Mouse (Mus musculus): Measurements from ENCODE around the gene Cnn1. TPM values are rescaled to one million over a fixed set of nuclear protein-coding genes. Genes with fewer than 3 reads are reported as not detected.

The Cnn1 gene
- polyA plus RNA-seq, 1 experiment from 2014 or later: 64.8 TPM

DNA sequence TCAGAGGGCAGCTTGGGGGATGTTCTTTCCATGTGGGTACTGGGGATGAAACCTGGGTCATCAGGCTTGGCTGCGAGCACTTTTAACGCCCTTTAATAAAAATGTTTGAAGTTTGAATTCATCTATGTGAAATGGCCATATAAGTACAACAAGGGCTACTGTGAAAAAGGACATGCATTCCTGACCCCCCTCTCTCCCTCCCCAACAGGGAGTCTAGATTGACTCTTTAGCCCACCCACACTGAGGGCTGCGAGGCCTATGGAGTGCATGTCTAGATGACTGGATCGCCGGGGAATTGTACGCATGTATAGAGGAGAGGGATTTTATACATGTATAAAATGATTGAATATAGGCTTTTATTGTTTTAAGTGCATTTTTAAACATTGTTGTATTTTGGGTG lies 13.0 kb upstream of the Cnn1 start:
- Histone ChIP-seq H3K9ac (replicated peaks; ENCODE audit: low read depth) (peak overlapping the region; percentile 68), H3K4me1 (ENCODE audit: insufficient read depth, low read depth, low read length) (no peaks in the 10 kb centered on the region), H3K36me3 (ENCODE audit: insufficient read depth, low read length) (no peaks in the 10 kb centered on the region), H3K9me3 (ENCODE audit: low read length) (no peaks in the 10 kb centered on the region), H3K27ac (ENCODE audit: low read length) (peak overlapping the region; percentile 78), H3K27me3 (replicated peaks; ENCODE audit: insufficient read depth, low read length) (no peaks in the 10 kb centered on the region), H3K4me2 (replicated peaks; ENCODE audit: low read depth, low read length) (peak overlapping the region; percentile 78), H3K4me3 (ENCODE audit: low read depth, low read length) (peak overlapping the region; percentile 75; the same call in 1 of the 2 replicates)
- DNase-seq (ENCODE audit: low spot score) (peak; percentile 45), ATAC-seq (no peak; the same call in 1 of the 2 replicates)
- 43% methylated on average over 6 of the region's 6 CpGs for WGBS
- TF ChIP-seq CTCF (IDR thresholded peaks at IDR 0.05): no peak
- no peak for TF ChIP-seq EP300 (IDR thresholded peaks at IDR 0.05)

DNA sequence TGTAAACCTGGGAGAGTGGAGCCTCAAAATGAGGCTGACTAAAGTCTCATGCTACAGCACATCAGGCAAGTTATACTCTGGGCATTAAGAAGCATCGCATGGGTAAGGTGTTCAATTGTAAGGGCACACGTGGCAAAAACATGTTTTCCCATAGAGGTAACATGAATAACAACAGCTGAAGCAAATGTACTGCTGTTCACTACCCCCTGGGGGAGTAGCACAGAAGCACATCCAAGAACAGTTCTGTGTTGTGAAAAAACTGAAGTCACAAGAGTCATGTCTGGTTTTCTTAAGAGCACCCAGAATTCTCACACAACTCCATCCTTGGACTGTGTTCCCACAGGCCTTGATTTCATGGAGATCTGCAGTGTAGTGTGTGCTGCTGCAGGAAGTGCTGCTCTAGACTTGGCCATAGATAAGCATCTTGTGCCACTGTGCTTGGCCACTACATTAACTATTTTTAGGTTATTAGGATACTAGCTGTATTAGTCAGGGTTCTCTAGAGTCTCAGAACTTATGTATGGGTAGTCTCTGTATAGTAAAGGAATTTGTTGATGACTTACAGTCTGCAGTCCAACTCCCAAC lies 11.9 kb upstream of the Cnn1 start:
- no peak overlapping the region for H3K4me3 ChIP-seq (ENCODE audit: low read depth, low read length)
- H3K36me3 ChIP-seq (ENCODE audit: insufficient read depth, low read length): no peaks in the 10 kb centered on the region
- H3K27me3 ChIP-seq (replicated peaks; ENCODE audit: insufficient read depth, low read length): no peaks in the 10 kb centered on the region
- no peak for DNase-seq (ENCODE audit: low spot score)
- 76% methylated on average over 2 of the region's 2 CpGs for WGBS
- no peaks in the 10 kb centered on the region for H3K4me1 ChIP-seq (ENCODE audit: insufficient read depth, low read depth, low read length)
- no peak overlapping the region for H3K27ac ChIP-seq (ENCODE audit: low read length)
- no peak for ATAC-seq
- H3K4me2 ChIP-seq (replicated peaks; ENCODE audit: low read depth, low read length): no peak overlapping the region
- TF ChIP-seq CTCF (IDR thresholded peaks at IDR 0.05) (no peak), EP300 (IDR thresholded peaks at IDR 0.05) (no peak)
- no peaks in the 10 kb centered on the region for H3K9me3 ChIP-seq (ENCODE audit: low read length)
- no peak overlapping the region for H3K9ac ChIP-seq (replicated peaks; ENCODE audit: low read depth)

DNA sequence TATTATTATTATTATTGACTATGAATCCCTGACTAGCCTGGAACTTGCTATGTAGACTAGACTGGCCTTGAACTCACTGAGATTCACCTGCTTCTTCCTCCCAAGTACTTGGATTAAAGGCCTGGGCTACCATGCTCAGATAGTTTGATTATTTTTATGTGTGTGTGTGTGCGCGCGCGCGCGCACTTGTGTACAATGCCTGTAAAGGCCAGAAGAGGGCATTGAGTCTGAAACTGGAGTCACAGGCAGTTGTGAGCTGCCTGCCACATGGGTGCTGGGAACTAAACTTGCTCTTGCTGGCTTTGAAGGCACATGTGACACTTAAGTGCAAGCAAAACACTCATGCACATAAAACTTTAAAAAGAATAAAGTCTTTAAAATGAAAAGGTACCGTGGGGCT lies 9.7 kb upstream of the Cnn1 start:
- Histone ChIP-seq H3K4me1 (ENCODE audit: insufficient read depth, low read depth, low read length) (no peaks in the 10 kb centered on the region), H3K36me3 (ENCODE audit: insufficient read depth, low read length) (no peaks in the 10 kb centered on the region), H3K9me3 (ENCODE audit: low read length) (no peaks in the 10 kb centered on the region), H3K4me2 (replicated peaks; ENCODE audit: low read depth, low read length) (no peak overlapping the region), H3K9ac (replicated peaks; ENCODE audit: low read depth) (no peak overlapping the region), H3K4me3 (ENCODE audit: low read depth, low read length) (no peak overlapping the region), H3K27me3 (replicated peaks; ENCODE audit: insufficient read depth, low read length) (no peaks in the 10 kb centered on the region), H3K27ac (ENCODE audit: low read length) (no peak overlapping the region)
- no peak for DNase-seq (ENCODE audit: low spot score)
- 97% methylated on average over 7 of the region's 7 CpGs for WGBS
- ATAC-seq: no peak
- TF ChIP-seq CTCF (IDR thresholded peaks at IDR 0.05) (no peak), EP300 (IDR thresholded peaks at IDR 0.05) (no peak)

DNA sequence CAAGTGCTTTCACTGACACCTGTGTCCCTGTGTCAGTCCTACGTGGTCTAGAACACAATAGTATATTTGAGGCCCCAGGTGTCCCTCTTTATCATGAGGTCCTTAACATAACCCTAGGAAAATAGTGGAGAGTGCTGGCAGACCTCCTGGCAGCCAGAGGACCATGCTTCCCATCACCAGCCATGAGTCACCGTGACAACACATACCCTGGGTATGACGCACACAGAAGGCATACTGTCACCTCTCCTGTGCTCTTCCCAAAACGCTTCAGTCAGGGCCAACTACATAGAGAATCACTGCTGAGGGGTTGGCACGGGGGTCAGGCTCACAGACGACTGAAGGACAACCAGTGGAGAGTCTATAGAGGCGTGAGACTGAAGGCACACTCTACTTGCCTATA lies 9.0 kb upstream of the Cnn1 start:
- H3K9me3 ChIP-seq (ENCODE audit: low read length): no peaks in the 10 kb centered on the region
- H3K4me3 ChIP-seq (ENCODE audit: low read depth, low read length): no peak overlapping the region
- no peak for TF ChIP-seq CTCF (IDR thresholded peaks at IDR 0.05)
- no peak for TF ChIP-seq EP300 (IDR thresholded peaks at IDR 0.05)
- no peaks in the 10 kb centered on the region for H3K36me3 ChIP-seq (ENCODE audit: insufficient read depth, low read length)
- H3K27ac ChIP-seq (ENCODE audit: low read length): no peak overlapping the region
- H3K9ac ChIP-seq (replicated peaks; ENCODE audit: low read depth): no peak overlapping the region
- H3K27me3 ChIP-seq (replicated peaks; ENCODE audit: insufficient read depth, low read length): 0 out of 2 replicates have a peak, but pooled peaks cover under 1% of the 10 kb centered on the region
- 73% methylated on average over 7 of the region's 7 CpGs for WGBS
- no peak for DNase-seq (ENCODE audit: low spot score)
- no peak for ATAC-seq
- no peaks in the 10 kb centered on the region for H3K4me1 ChIP-seq (ENCODE audit: insufficient read depth, low read depth, low read length)
- H3K4me2 ChIP-seq (replicated peaks; ENCODE audit: low read depth, low read length): no peak overlapping the region

GRCm38 (mm10) chr9:22092746-22093145 lies 6.3 kb upstream of the Cnn1 start:
- WGBS: 67% methylated on average over 6 of the region's 6 CpGs

DNA sequence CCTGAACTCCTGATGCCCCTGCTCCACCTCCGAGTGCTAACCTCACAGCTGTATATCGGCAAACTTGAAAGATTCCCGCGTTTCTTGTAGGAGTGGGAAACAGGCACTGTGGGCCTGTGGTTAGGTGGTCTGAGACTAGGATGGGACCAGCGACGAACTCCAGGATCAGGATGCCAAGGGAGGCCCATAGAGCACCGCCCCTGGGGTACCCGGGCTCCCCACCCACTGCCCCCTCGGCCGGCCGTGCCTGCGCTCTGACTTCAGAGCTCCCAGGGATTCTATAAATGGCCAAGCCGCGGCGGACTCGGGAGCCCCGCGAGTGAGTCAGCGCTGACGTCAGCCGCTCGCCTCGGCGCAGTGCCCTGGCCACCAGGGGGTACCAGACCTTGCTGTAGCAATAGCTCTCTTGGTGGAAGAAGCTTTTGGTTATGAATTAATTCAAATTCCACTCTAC lies 3.1 kb upstream of the Cnn1 start:
- ATAC-seq: peak; percentile 87
- Histone ChIP-seq H3K4me1 (ENCODE audit: insufficient read depth, low read depth, low read length) (peaks cover 3% of the 10 kb centered on the region; the same call in 1 of the 2 replicates), H3K9ac (replicated peaks; ENCODE audit: low read depth) (no peak overlapping the region), H3K27ac (ENCODE audit: low read length) (no peak overlapping the region), H3K9me3 (ENCODE audit: low read length) (no peaks in the 10 kb centered on the region), H3K36me3 (ENCODE audit: insufficient read depth, low read length) (no peaks in the 10 kb centered on the region), H3K4me3 (ENCODE audit: low read depth, low read length) (no peak overlapping the region; the same call in 1 of the 2 replicates), H3K4me2 (replicated peaks; ENCODE audit: low read depth, low read length) (peak overlapping the region; percentile 51), H3K27me3 (replicated peaks; ENCODE audit: insufficient read depth, low read length) (peaks cover 15% of the 10 kb centered on the region)
- 1% methylated on average over 24 of the region's 24 CpGs for WGBS
- DNase-seq (ENCODE audit: low spot score): peak; percentile 87
- TF ChIP-seq EP300 (IDR thresholded peaks at IDR 0.05) (no peak), CTCF (IDR thresholded peaks at IDR 0.05) (peak; percentile 85)

More at GRCm38 (mm10) chr9:22092746-22093145, 6.3 kb upstream of the Cnn1 start:
- Histone ChIP-seq H3K36me3 (ENCODE audit: insufficient read depth, low read length) (no peaks in the 10 kb centered on the region), H3K9ac (replicated peaks; ENCODE audit: low read depth) (no peak overlapping the region), H3K4me2 (replicated peaks; ENCODE audit: low read depth, low read length) (no peak overlapping the region), H3K9me3 (ENCODE audit: low read length) (no peaks in the 10 kb centered on the region), H3K27ac (ENCODE audit: low read length) (no peak overlapping the region), H3K27me3 (replicated peaks; ENCODE audit: insufficient read depth, low read length) (0 out of 2 replicates have a peak, but pooled peaks cover 3% of the 10 kb centered on the region), H3K4me1 (ENCODE audit: insufficient read depth, low read depth, low read length) (peaks cover 3% of the 10 kb centered on the region; the same call in 1 of the 2 replicates), H3K4me3 (ENCODE audit: low read depth, low read length) (no peak overlapping the region)
- ATAC-seq: no peak
- TF ChIP-seq EP300 (IDR thresholded peaks at IDR 0.05) (no peak), CTCF (IDR thresholded peaks at IDR 0.05) (no peak)
- DNase-seq (ENCODE audit: low spot score): no peak
